Mouse (Mus musculus) thymus, postnatal 10 days (tissue): ENCODE results near the gene Hoxa3.

Source experiments
- DNase-seq, 2 experiments: peaks; one replicate each; pipeline ENCODE4 v3.0.0; 2021; ENCODE audit warnings: low spot score in 2 of 2

Gene Hoxa3

DNA sequence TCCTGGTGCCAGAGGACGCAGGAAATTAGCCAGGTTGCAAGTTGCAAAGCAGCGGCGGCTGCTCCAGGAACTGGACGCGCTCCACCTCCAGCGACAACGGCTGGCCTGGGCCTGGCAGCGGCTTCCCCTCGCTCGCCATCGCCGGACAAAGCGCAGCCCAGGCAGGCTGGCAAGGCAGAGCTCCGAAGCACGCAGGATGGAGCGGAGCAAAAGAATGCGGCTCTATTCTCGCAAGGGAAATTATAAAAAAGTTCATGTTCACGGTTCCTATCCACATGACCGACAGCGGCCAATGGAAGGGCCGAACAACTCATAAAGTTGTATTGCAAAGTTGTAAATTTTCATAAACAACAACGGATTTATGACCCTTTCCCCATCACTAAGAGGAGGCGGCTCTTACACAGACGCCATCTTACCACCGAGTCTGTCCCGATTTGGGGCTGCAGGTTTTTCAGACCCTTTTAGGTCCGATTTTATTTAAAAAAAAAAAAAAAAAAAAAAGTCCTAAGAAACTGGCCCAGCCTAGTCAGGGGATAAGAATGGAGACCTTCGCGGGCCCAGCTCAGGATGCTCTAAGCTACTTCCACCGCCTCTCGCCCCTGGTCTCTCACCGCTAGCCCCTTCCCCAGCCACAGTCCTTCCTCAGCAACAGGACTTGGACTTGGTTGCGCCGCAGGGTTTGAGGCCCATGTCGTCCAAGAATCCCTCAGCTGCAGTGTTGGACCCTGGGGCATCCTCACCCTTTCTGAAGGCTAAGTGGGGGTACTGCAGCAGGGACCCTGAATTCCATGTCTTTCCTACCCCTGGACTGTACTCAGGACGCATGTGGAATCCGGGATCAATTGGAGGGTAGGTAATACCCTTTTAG, at the start of gene Hoxa3, which contains the start of gene Gm28308:
TSS of gene Hoxa3 (minus strand) at position 218 of the 868 bp plus-strand sequence.
TSS of gene Gm28308 (minus strand) at position 221 of the 868 bp plus-strand sequence.
- no peak for DNase-seq

DNA sequence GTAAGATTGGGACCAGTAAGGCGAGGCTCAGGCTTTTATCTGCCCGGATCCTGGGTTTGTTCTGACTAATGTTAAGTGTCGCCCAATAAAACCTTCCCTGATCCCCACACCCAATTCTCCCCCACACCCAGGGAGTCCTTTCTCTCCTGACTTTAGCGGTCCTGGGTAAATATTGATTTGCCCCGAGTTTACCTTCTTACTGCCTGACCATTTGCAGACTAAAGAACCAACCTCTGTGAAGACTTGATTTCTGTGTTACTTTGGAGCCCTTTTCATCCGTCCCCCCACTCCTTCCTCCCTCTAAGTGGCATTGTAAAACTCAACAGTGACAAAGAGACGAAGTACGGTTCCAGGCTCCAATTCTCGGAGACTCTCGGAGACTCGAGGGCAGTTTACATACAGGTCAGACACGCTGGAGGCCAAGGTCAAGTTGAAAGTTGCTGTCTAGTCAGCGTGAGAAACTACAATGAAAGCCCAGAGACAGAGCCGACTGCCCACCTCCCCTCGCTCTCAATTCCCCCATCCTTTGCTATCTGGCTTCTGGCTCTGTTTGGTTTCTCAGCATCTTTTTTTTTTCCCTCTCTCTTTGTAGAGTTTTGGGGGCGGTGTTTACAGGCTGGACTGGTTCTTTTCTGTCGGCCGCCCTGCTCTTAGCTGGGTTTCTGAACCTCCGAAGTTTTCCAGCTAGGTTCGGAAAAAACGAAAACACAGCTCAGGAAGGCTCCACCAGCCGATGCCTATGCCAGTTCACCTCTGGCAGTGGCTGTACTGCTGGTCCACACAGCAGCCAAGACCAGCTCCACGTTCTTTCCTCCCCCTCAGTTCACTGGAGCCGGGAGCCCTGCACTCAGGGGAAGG, 49.6 kb upstream of the Hoxa3 start:
- DNase-seq, result no peak

DNA sequence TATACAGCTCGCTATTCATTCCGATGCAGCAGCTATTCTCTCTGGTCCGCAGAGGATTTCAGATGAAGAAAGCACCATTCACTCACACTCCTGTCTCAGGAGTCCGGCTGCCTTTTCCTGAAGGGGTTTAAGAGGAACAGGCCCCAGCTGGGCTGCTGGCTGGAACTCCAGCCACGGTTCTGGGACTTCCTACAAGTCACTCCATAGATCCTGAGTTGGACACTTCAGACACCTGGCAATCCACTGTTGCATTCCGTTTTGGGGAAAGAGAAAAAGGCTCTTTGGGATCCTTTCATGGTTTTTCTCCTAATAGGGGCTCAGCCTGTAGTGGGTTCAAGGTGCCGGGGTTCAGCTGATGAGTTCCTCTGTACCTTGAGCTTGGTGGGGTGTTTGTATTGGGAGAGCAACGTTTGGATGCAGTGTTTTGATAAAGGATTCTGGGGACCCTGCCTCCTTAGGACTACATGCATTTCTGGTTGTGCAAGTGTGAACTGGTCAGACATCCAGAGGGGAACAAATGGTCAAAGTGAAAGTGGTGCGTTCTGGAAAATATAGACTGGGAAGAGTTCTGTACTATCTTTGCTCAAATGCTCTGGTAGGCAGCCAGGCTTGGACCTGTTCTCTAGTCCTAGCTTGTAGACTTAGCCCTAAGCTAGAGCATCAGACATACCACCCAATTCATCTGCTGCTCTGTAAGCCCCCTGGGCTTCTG, 48.8 kb upstream of the Hoxa3 start:
- DNase-seq, result no peak

DNA sequence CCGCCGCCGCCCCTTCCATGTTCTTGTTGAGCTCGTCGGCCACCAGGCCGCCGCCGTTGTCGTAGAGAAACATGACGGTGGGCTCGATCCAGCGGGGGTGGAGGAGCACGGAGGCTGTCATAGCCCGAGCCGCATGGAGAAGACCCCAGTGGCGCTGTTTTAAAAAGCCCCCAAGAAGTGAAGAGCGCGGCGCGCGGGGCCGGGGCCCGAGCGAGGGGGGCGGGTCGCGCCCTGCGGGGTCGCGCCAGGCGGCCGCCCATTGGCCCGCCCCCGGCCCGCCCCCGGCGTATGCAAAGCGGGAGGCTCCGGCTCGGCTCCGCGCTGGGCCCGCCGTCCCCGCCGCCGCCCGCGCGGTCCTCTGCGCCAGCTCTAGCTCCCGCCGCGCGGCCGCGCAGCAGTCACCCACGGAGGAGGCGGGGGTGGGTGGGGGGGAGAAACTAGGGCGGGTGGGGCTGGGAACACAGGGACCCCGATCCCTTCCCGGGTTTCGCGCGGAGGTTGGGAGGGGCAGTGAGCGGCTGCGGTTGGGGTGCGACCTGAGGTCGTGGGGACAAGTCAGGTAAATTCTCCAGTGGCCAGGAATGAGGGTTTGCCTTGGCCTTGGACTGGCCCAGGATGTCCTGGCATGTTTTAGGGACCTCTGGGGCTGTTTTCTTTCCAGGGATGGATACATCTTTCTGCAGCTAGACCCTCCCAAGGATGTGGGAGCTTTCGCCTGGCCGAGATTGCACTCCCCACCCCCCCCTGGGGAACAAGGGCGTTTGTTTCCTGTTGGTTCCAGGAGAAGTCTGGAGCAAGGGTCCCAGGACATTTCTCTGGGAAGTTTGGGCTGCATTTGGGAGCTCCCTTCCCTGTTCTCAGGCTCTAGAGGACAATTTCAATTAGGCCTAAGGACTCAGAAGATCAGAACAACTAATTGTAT, 47.8 kb upstream of the Hoxa3 start, which contains the start of gene Hoxa13:
TSS of gene Hoxa13 (minus strand) at position 227 of the 922 bp plus-strand sequence.
- peak; percentile 28 to 62 for DNase-seq

DNA sequence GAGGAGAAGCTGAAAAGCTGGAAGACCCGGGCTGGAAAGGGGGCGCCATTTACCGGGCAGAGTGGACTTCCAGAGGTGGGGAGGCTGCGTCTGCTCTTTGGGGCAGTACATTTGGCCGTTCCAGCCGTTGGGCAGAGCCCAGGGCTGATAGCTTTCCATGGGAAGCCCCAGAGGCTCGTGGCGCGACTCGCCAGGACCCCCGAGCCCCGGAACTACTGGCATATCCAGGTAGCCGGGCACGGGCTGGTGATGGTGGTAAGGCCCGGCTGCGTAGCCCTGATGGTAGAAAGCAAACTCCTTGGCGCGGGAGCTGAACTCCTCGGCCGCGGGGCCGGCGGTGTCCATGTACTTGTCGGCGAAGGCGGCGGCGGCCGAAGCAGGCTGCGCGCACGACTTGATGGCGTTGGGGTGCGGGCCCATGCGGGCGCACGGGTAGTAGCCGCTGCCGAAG, 46.7 kb upstream of the Hoxa3 start:
- DNase-seq, result no peak

DNA sequence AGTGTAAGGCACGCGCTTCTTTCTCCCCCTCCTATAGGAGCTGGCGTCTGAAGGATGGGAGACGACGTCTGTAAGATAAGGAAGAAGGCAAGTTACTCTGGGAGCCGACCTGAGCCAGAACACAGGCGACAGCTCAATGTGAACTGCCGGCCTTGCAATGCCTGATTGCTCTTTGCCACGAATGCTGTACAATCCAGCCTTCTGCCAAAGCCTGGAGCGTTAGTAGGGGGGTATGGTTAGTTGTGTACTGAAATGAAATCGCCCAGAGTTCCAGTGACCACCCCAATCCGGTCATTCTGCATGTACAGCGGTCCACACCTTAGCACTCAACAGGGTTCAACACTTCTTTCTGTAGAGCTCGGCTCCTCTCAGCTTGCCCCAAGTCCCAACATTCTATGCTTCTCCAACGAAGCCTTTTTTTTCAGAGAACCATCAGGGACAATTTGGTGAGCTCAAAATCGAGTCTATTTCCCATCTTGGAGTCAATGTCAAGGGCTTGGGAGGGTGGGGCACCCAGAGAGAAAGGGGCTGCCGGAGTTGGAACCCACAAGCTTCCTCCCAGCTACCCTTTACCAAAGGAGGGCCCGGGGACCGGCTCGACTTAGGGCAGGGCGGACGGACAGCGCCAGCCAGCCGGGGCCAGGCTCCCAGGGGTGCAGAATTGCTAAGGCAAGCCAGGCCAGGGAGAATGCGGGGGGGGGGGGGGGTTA, 46.1 kb upstream of the Hoxa3 start:
- DNase-seq, result no peak

DNA sequence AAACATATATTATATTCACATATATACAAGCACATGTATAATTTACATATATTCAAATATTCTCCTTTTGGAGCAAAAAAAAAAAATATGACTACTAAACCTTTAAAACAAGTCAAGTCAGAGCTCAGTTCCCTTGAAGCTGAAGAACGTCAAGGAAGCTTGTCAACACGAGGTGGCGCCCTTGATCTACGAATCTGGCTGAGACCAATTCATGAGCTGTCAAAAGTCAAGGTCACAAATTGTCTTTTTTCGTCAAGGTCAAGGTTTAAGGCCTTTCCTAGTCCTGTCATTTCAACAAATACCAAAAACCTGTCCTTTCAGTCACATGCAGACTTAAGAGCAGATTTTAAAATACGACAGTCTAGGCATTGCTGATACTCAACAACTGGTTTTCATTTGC, 43.8 kb upstream of the Hoxa3 start:
- peak; percentile 64 to 90 for DNase-seq

DNA sequence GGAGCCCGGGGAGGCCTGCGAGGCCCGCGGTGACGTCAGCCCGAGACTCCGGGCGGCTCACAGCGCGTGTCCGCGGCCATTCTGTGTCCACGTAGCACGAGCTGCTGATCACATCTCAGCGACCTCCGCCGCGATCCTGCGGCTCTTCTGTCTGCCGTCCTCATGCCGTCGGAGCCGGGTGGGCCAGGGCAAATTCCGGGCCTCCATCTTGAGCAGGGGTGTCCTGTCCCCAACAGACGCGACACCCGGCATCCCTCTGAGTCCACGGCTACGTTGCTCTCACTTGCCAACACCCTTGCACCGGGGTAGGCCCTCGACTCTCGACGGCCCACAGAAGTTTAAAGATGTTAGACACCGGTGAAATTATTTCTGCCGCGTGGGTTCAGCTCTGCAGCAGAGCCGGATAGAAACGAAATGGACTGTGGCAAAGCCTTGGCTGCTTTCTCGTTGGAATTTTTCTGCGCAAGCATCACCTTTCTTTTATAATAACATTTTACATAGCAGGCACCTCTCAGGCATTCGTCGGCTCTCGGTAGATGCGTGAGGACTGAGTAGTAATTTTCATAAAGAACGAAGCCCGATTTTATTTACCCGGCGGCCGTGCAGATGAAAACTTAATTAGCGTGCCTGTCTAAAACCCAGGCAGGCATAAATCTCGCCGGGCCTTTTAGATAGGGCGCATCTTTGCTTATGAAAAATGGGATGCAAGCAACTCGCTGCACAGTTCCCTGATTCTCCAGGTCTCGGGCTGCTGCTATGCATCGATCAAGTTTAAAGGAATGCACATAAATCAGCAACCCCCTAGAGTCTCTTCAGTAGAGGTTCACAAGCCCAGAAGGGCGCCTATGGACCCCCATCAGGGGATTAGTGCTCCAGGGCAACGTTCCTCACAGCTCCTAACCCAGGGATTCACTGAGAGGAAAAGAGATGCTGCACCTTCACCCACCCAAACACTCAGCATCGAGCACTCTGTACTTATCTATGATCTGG, 40.7 kb upstream of the Hoxa3 start:
- no peak for DNase-seq

DNA sequence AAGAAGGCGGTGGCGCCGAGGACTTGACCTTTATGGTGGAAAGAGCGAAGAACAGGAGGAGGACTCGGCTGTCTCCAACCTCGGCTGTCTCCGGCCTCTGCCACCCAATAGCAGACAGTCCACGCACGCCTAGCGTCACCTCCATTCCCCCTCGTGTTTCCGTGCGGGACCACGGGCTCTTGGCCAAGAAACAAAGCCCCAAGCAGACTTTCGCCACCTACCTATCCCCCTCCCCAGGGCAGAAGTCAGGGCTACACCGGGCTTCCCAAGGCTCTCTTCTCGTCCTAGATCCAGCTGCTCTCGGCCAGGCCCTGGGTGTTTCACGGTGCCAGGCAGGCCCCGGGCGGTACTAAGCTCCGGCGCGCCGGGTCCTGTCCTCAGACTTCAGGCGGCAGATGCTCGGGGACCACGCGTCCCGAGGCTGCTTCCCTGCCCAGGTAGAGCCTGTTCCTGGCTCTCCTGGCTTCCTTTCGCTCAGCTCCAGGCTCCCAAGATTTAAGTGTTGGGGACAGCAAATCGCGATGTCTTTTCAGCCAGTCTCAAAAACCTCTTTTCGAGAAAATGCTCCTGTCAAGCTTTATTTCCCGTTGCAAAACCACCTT, 39.7 kb upstream of the Hoxa3 start:
- DNase-seq, result no peak

DNA sequence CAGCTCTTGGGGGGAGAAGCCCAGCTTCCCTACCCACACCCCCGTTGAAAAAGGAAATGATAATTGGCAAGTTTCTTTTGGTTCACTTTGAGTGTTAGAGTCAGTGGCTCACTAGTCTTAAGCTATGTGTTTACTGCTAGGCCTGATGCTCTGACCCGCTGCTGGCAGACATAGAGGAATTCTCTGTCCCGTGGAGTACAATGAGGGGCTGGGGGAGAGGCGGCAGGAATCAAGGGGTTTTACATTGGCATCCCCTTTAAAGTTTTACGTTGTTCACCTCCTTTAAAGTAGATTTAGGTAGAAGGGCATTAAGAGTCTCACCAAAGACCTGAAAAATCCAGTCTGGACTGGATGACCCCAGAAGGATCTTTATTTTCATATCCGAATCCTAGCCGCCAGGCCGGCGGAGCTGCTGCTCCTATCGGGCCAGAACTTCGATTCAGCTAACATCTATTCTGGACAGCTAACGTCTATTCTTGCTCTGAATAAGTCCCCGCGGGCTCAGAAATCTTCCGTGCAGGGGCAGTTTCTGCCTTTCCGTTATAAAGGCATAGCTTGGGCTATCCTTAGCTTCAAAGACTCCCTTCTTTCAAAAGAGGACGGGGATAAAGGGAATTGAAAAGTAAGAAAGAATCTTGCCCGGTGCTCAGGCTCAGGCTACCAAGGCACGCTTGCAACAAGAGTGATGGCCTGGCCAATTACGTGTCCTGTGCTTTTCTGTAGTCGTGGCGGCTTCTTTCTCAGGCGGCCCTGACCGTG, 39.1 kb upstream of the Hoxa3 start:
- no peak for DNase-seq

DNA sequence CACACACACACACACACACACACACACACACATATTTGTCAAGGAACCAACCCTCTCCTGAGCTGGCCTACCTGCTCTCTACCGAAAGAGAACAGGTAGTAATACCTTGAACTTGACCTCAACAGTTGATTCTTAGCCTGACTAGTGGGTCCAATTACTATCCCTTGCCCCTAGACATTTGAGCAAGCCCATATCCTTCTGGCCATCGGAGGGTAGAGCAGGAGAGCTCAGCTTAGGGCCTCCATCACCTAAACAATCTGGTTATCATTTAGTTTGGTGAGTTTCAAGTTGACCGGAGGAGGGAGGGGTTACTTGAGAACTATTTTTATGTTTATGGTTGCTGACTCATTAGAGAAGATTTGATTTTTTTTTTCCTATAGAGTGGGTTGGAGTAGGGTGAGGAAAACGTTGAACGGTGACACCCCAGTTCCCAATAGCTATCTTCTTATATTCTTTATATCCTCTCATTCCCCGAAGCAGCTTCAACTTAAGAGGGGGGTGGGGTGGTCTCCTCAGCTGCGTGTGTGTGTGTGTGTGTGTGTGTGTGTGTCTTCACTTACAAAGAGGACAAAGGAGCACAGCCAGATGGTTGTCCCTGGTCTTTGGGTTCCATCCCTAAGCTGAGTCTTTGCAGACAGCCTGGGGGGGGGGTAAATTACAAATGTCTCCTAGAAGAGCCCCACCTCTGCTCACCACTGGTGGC, 38.2 kb upstream of the Hoxa3 start:
- DNase-seq, result no peak

DNA sequence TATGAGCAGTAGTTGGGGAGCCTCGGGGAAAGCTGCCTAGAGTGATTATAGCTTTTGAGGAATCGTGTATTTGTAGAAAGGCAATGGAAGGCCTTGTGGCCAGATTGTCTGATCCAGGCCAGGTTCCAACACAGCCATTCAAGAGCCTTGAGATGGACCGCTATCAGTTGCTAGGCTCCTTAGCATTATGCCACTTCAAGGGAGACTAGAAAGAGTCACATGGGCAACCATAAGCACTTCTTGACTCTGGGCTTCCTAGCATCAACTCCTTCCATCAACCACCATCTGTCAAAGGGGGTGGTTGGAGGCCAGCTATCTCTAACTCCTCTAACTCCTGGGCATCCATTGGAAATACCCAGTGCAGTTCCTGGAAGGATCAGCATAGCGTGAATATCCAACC, 36.7 kb upstream of the Hoxa3 start:
- no peak for DNase-seq

DNA sequence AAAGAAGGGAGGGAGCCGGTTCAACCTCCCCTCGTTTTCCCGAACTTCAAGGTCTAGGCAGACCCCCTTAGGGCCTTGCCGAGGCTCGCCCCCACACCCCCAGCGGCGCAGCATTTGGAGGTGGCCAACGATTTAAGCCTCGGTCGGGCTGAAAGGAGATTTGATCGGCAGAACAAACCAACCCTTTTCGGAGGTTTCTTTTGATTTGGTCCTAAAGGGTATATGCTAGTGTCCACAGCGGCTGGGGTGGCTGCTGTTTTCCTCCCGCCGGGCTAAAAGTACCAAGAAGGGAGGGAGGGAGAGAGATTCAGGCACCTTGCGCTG, 36.2 kb upstream of the Hoxa3 start:
- no peak for DNase-seq

DNA sequence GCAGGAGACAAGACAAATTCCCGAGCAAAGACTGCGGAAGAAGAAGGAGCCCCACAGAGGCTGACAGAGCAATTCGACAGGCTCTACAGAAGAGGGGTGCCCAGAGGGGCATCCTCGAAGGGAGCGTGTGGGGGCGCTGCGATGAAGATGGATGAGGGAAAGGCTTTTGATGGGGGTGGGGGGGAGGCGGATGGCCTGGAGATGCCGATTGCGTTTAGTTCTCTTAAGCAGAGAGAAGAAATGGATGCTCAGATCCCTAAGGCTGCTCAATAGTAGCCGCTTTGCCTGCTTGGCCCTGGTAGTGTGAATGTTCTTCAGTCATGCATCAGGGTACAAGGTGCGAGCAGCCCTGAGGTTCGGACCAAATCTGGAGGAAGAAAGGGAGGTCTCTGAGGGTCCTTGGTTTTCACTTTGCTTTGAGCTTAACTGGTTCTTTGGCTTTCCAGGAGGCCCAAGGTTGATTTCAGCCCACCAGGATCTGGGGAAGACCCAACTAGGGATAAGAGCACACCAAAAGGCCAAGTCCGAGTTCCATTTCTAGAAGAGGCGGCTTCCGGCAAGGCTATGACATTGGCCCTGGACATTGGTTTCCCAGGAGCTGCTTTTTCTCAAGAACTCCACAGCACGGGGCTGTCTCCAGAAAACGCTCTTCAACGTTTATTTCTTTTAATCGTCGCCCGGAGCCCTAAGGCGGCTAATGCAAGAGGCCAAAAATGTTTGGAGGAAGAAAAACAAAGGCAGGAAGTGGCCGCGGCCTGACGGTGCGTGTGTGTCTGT, 35.7 kb upstream of the Hoxa3 start:
- no peak for DNase-seq

DNA sequence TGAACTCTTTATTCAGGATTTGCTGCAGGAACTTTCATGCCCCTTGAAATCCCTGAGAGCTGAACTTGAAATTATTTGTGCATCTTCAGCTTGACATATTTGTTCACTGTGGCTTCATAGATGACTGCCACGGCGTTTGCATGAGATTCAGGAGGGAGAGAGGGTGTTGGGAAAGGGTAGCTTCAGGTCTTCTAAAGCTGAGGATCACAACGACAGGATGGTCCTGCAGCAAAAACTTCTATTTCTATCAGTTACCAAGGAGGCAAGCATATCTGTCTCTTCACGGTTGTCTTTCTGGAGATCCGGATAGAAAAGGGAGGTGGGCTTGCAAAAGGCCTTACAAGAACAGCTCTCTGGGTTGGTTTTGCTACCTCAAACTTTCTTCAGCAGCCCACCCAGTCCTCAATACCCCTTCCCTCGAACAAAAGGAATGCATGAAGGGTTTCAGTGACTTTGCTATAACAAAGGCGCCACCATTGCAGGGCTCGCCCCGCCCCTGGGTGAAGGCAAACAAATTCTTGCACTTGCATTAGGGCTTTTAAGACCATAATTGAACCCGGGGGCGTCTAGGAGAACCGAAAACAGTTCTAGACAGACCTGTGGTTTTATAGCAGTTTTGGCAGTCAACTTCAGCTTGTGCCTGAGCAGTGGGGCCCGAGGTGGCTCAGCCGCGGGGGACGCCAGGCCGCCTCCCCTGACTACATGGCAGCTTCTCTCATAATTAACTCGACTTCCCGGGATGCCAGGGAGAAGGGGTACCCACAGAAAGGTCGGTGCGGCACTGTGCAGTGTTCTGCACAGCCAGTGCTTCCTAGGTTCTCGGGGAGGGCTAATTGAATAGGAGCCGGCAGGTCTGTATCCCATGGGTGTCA, 34.9 kb upstream of the Hoxa3 start:
- DNase-seq, result no peak

DNA sequence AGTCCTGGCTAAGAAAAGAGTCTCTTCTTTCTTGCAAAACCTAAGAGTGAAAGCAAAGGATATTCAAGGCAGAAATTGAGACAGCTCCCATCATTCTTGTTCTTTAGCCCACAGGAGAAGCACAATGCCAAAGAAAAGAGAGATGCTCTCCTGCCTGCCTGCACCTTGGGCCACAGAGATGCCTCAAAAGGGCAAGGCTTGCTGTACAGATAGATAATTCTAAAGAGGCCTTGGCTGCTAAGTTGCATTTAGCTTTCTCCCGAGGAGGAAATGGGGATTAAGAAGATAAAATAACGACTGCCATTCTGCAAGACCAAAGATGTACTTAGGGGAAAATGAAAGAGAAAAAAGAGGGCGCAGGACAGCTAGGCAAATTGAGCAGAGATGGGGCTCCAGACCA, 33.8 kb upstream of the Hoxa3 start:
- DNase-seq, result no peak
